Mouse (Mus musculus) limb, embryonic 15.5 days (tissue): Measurements from ENCODE around the gene Gm9964. TPM values are rescaled to one million over a fixed set of nuclear protein-coding genes. Genes with fewer than 3 reads are reported as not detected.
"Not testable (repeated sequence)": the region's sequence is repeated elsewhere in the genome, so short reads cannot be mapped to it uniquely, and the experiment has no call there.

Source experiments
- ATAC-seq: fragments of 200-750 bp; cut with Nextera tagmentation; 2 replicates; pipeline ENCODE4 v1.8.0; 2017; ENCODE audit warnings: low read depth, moderate TSS enrichment; ENCODE audit not compliant: insufficient number of reproducible peaks, low FRiP score, low TSS enrichment
- H3K27ac ChIP-seq: fragments of 300-500 bp; sonication (generic); 2 replicates; pipeline ENCODE4 v1.5.1; 2015; ENCODE audit warnings: moderate library complexity, mild to moderate bottlenecking, inconsistent platforms
- H3K27me3 ChIP-seq: fragments of 300-500 bp; sonication (generic); 2 replicates; pipeline ENCODE4 v1.6.1; 2015; ENCODE audit warnings: inconsistent platforms
- H3K36me3 ChIP-seq: fragments of 300-500 bp; sonication (generic); 2 replicates; pipeline ENCODE4 v1.6.1; 2015; ENCODE audit warnings: inconsistent platforms
- H3K4me1 ChIP-seq: fragments of 300-500 bp; sonication (generic); 2 replicates; pipeline ENCODE4 v1.6.1; 2015; ENCODE audit warnings: inconsistent platforms
- H3K4me2 ChIP-seq: fragments of 300-500 bp; sonication (generic); 2 replicates; pipeline ENCODE4 v1.6.1; 2015; ENCODE audit warnings: mild to moderate bottlenecking, inconsistent platforms
- H3K4me3 ChIP-seq: fragments of 300-500 bp; sonication (generic); 2 replicates; pipeline ENCODE4 v1.5.1; 2015; ENCODE audit warnings: mild to moderate bottlenecking, inconsistent platforms
- H3K9ac ChIP-seq: fragments of 300-500 bp; sonication (generic); 2 replicates; pipeline ENCODE4 v1.6.1; 2015; ENCODE audit warnings: inconsistent platforms
- H3K9me3 ChIP-seq: fragments of 300-500 bp; sonication (generic); 2 replicates; pipeline ENCODE4 v1.6.1; 2016; ENCODE audit warnings: inconsistent platforms
- WGBS: fragments of 180-500 bp; shearing (Covaris S2); methylation state at CpG from one replicate; pipeline ENCODE4 v1.1.7; 2015; 5-methylcytosine and 5-hydroxymethylcytosine counted together
- polyA plus RNA-seq: library from polyadenylated mRNA; unstranded; fragments of >200 nt; fragmentation: Nextera tagmentation; extraction: Ambion mirVana; gene quantifications from 2 replicates; pipeline ENCODE4 v1.2.1, GENCODE M21; 2015

Gm9964 gene
- polyA plus RNA-seq, 1 experiment from 2014 or later, result not detected

- WGBS, result 80% methylated on average over 4 of the region's 4 CpGs
- Histone ChIP-seq H3K4me1 (0 out of 2 replicates have a peak, but pooled peaks cover 4% of the 10 kb centered on the region), H3K9ac (no peak overlapping the region), H3K36me3 (no peaks in the 10 kb centered on the region), H3K9me3 (no peaks in the 10 kb centered on the region), H3K27ac (no peak overlapping the region), H3K4me3 (no peak overlapping the region), H3K4me2 (no peak overlapping the region), H3K27me3 (no peaks in the 10 kb centered on the region)
- ATAC-seq, result no peak
Measured at GRCm38 (mm10) chr11:79273757-79274156, 22.9 kb downstream of the Gm9964 start.

GRCm38 (mm10) chr11:79273039-79273438 lies 23.7 kb downstream of the Gm9964 start:
- Histone ChIP-seq H3K36me3 (no peaks in the 10 kb centered on the region), H3K27ac (no peak overlapping the region), H3K9me3 (no peaks in the 10 kb centered on the region), H3K9ac (no peak overlapping the region), H3K27me3 (no peaks in the 10 kb centered on the region), H3K4me2 (no peak overlapping the region), H3K4me3 (no peak overlapping the region), H3K4me1 (no peaks in the 10 kb centered on the region)
- no peak for ATAC-seq
- 72% methylated on average over 4 of the region's 4 CpGs for WGBS

GRCm38 (mm10) chr11:79267171-79267570 lies 29.5 kb downstream of the Gm9964 start:
- no peak overlapping the region for H3K4me3 ChIP-seq
- no peaks in the 10 kb centered on the region for H3K36me3 ChIP-seq
- H3K9me3 ChIP-seq, result no peaks in the 10 kb centered on the region
- H3K4me2 ChIP-seq, result no peak overlapping the region
- H3K9ac ChIP-seq, result no peak overlapping the region
- H3K27ac ChIP-seq, result peak overlapping the region; percentile 83
- peak; percentile 88 for ATAC-seq
- peaks cover 22% of the 10 kb centered on the region; the same call in 1 of the 2 replicates for H3K4me1 ChIP-seq
- 9% methylated on average over 1 of the region's 1 CpGs for WGBS
- no peaks in the 10 kb centered on the region for H3K27me3 ChIP-seq

- H3K4me3 ChIP-seq, result no peak overlapping the region
- H3K9me3 ChIP-seq, result no peaks in the 10 kb centered on the region
- no peaks in the 10 kb centered on the region for H3K36me3 ChIP-seq
- no peaks in the 10 kb centered on the region for H3K27me3 ChIP-seq
- peaks cover 22% of the 10 kb centered on the region; the same call in 1 of the 2 replicates for H3K4me1 ChIP-seq
- ATAC-seq, result no peak
- peak overlapping the region; percentile 52 for H3K27ac ChIP-seq
- H3K9ac ChIP-seq, result no peak overlapping the region
- WGBS, result 20% methylated on average over 3 of the region's 3 CpGs
- no peak overlapping the region for H3K4me2 ChIP-seq
Measured at GRCm38 (mm10) chr11:79264376-79264775, 32.3 kb downstream of the Gm9964 start.

- not testable (repeated sequence) for ATAC-seq
Measured at GRCm38 (mm10) chr11:79260126-79260525, 36.6 kb downstream of the Gm9964 start.

GRCm38 (mm10) chr11:79258738-79259137 lies 38.0 kb downstream of the Gm9964 start:
- ATAC-seq, result no peak
- WGBS, result 74% methylated on average over 6 of the region's 6 CpGs

More at GRCm38 (mm10) chr11:79260126-79260525, 36.6 kb downstream of the Gm9964 start:
- 84% methylated on average over 4 of the region's 4 CpGs for WGBS
- not testable (repeated sequence) for H3K4me1 ChIP-seq, H3K9me3 ChIP-seq, H3K27ac ChIP-seq, H3K36me3 ChIP-seq, H3K4me2 ChIP-seq, H3K27me3 ChIP-seq, H3K9ac ChIP-seq, H3K4me3 ChIP-seq

GRCm38 (mm10) chr11:79254391-79255098 lies 42.2 kb downstream of the Gm9964 start, which contains the start of gene Wsb1:
Gene Wsb1 (minus strand): TSS chr11:79254671.
- peak; percentile 87 for ATAC-seq

More at GRCm38 (mm10) chr11:79258738-79259137, 38.0 kb downstream of the Gm9964 start:
- H3K27ac ChIP-seq, result no peak overlapping the region
- H3K9me3 ChIP-seq, result no peaks in the 10 kb centered on the region
- H3K4me2 ChIP-seq, result no peak overlapping the region
- no peak overlapping the region for H3K4me3 ChIP-seq
- H3K4me1 ChIP-seq, result peaks cover 4% of the 10 kb centered on the region
- no peaks in the 10 kb centered on the region for H3K36me3 ChIP-seq
- H3K27me3 ChIP-seq, result no peaks in the 10 kb centered on the region
- H3K9ac ChIP-seq, result no peak overlapping the region

GRCm38 (mm10) chr11:79253542-79254390 lies 42.9 kb downstream of the Gm9964 start:
- peak overlapping the region; percentile 78 for H3K4me3 ChIP-seq
- peaks cover 17% of the 10 kb centered on the region for H3K4me1 ChIP-seq
- peaks cover 23% of the 10 kb centered on the region for H3K36me3 ChIP-seq
- H3K27ac ChIP-seq, result peak overlapping the region; percentile 94
- H3K9me3 ChIP-seq, result no peaks in the 10 kb centered on the region
- no peaks in the 10 kb centered on the region for H3K27me3 ChIP-seq
- peak overlapping the region; percentile 93 for H3K9ac ChIP-seq
- peak overlapping the region; percentile 79 for H3K4me2 ChIP-seq
- WGBS, result under 1% methylated on average over 49 of the region's 49 CpGs
- peak; percentile 31 for ATAC-seq

More at GRCm38 (mm10) chr11:79254391-79255098, 42.2 kb downstream of the Gm9964 start, which contains the start of gene Wsb1:
- Histone ChIP-seq H3K4me1 (peaks cover 17% of the 10 kb centered on the region), H3K27ac (peak within 1 kb of the TSS; percentile 94), H3K4me3 (peak within 1 kb of the TSS; percentile 78), H3K9ac (peak within 1 kb of the TSS; percentile 93), H3K27me3 (no peaks in the 10 kb centered on the region), H3K9me3 (no peaks in the 10 kb centered on the region), H3K4me2 (peak within 1 kb of the TSS; percentile 79), H3K36me3 (peaks cover 17% of the 10 kb centered on the region)
- 2% methylated on average over 50 of the region's 50 CpGs for WGBS

- Histone ChIP-seq H3K4me3 (peak overlapping the region; percentile 78), H3K27me3 (no peaks in the 10 kb centered on the region), H3K9ac (peak overlapping the region; percentile 93), H3K27ac (peak overlapping the region; percentile 94), H3K4me1 (peaks cover 17% of the 10 kb centered on the region), H3K4me2 (peak overlapping the region; percentile 79), H3K9me3 (no peaks in the 10 kb centered on the region), H3K36me3 (peaks cover 27% of the 10 kb centered on the region)
- 6% methylated on average over 6 of the region's 6 CpGs for WGBS
- no peak for ATAC-seq
Measured at GRCm38 (mm10) chr11:79252881-79253541, 43.7 kb downstream of the Gm9964 start.
